ENCODE assay signal across 9 mouse cellular contexts in the genomic region with DNA sequence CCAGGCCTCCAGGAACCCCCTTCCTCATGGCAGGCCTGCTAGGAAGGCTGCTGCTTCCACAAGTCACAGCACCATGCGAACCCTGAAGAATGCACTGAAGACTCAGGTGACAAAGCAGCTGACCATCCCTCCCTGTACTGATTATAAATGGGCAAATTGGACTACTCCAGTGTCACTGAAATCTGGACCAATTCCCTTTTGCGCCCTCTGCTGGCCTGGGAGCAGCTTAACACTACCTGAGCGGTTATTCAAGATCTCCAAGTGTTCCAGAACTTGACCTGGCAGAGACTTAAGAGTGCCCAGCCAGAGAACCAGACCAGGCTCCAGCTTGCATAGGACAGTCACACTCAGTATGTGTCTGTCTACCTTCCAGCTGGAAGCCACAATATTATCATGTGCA. TPM values are rescaled to one million over a fixed set of nuclear protein-coding genes. Genes with fewer than 3 reads are reported as not detected.
DNase-seq lines count a peak whose midpoint lies in the region; ATAC-seq lines count a peak whose summit lies in the region.
"Had no signal": no experiment of that assay in that cellular context is flagged by ENCODE, and none has a peak within 500 bp of the region (broad histone marks: within the 10 kb centered on the region; RNA-seq: fewer than 3 reads in every experiment).

No protein-coding gene starts in this region.

- 36% methylated on average over 3 of the region's 3 CpGs for WGBS in forebrain, embryonic 11.5 days
- WGBS in forebrain, embryonic 15.5 days, result 30% methylated on average over 3 of the region's 3 CpGs

- H3K27me3 ChIP-seq in forebrain, embryonic 11.5 days (ENCODE audit: control insufficient read depth, insufficient read depth, low read length), result no peaks in the 10 kb centered on the region
- H3K27me3 ChIP-seq in forebrain, embryonic 15.5 days, result no peaks in the 10 kb centered on the region
- H3K27me3 ChIP-seq: liver, embryonic 15.5 days had no signal

- H3K4me1 ChIP-seq in forebrain, embryonic 11.5 days (replicated peaks; ENCODE audit: control insufficient read depth, insufficient read depth, low read length), result no peaks in the 10 kb centered on the region
- no peaks in the 10 kb centered on the region for H3K4me1 ChIP-seq in forebrain, embryonic 15.5 days
- H3K4me1 ChIP-seq: liver, embryonic 15.5 days had no signal

- H3K27ac ChIP-seq in forebrain, embryonic 11.5 days (ENCODE audit: low read depth, low read length), result no peak overlapping the region
- no peak overlapping the region for H3K27ac ChIP-seq in forebrain, embryonic 15.5 days (replicated peaks)
- H3K27ac ChIP-seq: liver, embryonic 15.5 days had no signal

- no peak overlapping the region for H3K4me2 ChIP-seq in forebrain, embryonic 11.5 days (ENCODE audit: low read depth, low read length, severe bottlenecking)
- H3K4me2 ChIP-seq in forebrain, embryonic 15.5 days (replicated peaks), result no peak overlapping the region
- H3K4me2 ChIP-seq: liver, embryonic 15.5 days had no signal

- peaks cover 20% of the 10 kb centered on the region; the same call in 1 of the 2 replicates for H3K36me3 ChIP-seq in forebrain, embryonic 11.5 days (ENCODE audit: control insufficient read depth, insufficient read depth, low read length)
- H3K36me3 ChIP-seq in forebrain, embryonic 15.5 days, result peaks cover 59% of the 10 kb centered on the region

- no peaks in the 10 kb centered on the region for H3K9me3 ChIP-seq in forebrain, embryonic 11.5 days (ENCODE audit: control insufficient read depth, low read length)
- no peaks in the 10 kb centered on the region for H3K9me3 ChIP-seq in forebrain, embryonic 15.5 days
- H3K9me3 ChIP-seq: liver, embryonic 15.5 days had no signal

- H3K9ac ChIP-seq in forebrain, embryonic 11.5 days (ENCODE audit: low read length), result no peak overlapping the region
- H3K9ac ChIP-seq in forebrain, embryonic 15.5 days (replicated peaks), result no peak overlapping the region
- H3K9ac ChIP-seq: liver, embryonic 15.5 days had no signal

- ATAC-seq in forebrain, embryonic 11.5 days (replicated peaks; ENCODE audit: low FRiP score), result no peak
- ATAC-seq in forebrain, embryonic 15.5 days (replicated peaks), result no peak
- ATAC-seq in megakaryocyte-erythroid progenitor cell, adult 5-6 weeks (replicated peaks; ENCODE audit: low FRiP score, low TSS enrichment, poor library complexity, severe bottlenecking), result peak; percentile 67

- peak; percentile 84 for DNase-seq in forebrain, embryonic 11.5 days (ENCODE audit: low spot score)
- DNase-seq in adipocyte (ENCODE audit: low spot score), result peak; percentile 93
- DNase-seq in cerebellum, postnatal 4 days (ENCODE audit: low spot score in 2 of 2), result peak; percentile 61 to 76
- peak; percentile 77 for DNase-seq in heart, adult 8-10 months (ENCODE audit: low spot score)
- DNase-seq in layer of hippocampus, postnatal 14 days (ENCODE audit: low spot score in 2 of 2), result peak; percentile 42 to 77
- DNase-seq in spleen, postnatal 36 days (ENCODE audit: low spot score in 2 of 2), result peak; percentile 55 to 63

- H3K4me3 ChIP-seq in forebrain, embryonic 11.5 days (ENCODE audit: low read depth, low read length), result no peak overlapping the region
- no peak overlapping the region for H3K4me3 ChIP-seq in forebrain, embryonic 15.5 days
- H3K4me3 ChIP-seq: liver, embryonic 15.5 days had no signal

RNA-seq across cellular contexts. Expression of gene Clip1, which starts 14.8 kb away (rescaled TPM):
- polyA plus RNA-seq in forebrain, embryonic 11.5 days (2014; fragmentation: Nextera tagmentation; extraction: Ambion mirVana), result 55.1 and 57.7 TPM in 2 replicates
- 80.0 and 84.5 TPM in 2 replicates for polyA plus RNA-seq in forebrain, embryonic 15.5 days (2015; fragmentation: Nextera tagmentation; extraction: Ambion mirVana)
- 100 to 1,000 TPM; 213 to 261 (median 228) TPM for total RNA-seq in heart, adult 8-10 months (2022)
- total RNA-seq in layer of hippocampus, postnatal 14 days (2021), result 100 to 1,000 TPM; 112 to 122 TPM
- 45.2 and 52.4 TPM in 2 replicates for total RNA-seq in megakaryocyte-erythroid progenitor cell, adult 5-6 weeks (2014; fragmentation: Nextera tagmentation)
- total RNA-seq in megakaryocyte-erythroid progenitor cell, adult 5-6 weeks (2017), result 45.0 and 64.8 TPM in 2 replicates

RNA-seq across cellular contexts. Expression of gene Zcchc8, which starts 21.7 kb away (rescaled TPM):
- polyA plus RNA-seq in forebrain, embryonic 11.5 days (2014; fragmentation: Nextera tagmentation; extraction: Ambion mirVana), result 106 and 109 TPM in 2 replicates
- polyA plus RNA-seq in forebrain, embryonic 15.5 days (2015; fragmentation: Nextera tagmentation; extraction: Ambion mirVana), result 83.7 and 87.8 TPM in 2 replicates
- total RNA-seq in heart, adult 8-10 months (2022), result 10 to 100 TPM; 18.3 to 22.5 (median 20.3) TPM
- total RNA-seq in layer of hippocampus, postnatal 14 days (2021), result 10 to 100 TPM; 44.3 to 50.0 TPM
- total RNA-seq in megakaryocyte-erythroid progenitor cell, adult 5-6 weeks (2014; fragmentation: Nextera tagmentation), result 55.3 and 79.3 TPM in 2 replicates
- 59.3 and 167 TPM in 2 replicates for total RNA-seq in megakaryocyte-erythroid progenitor cell, adult 5-6 weeks (2017)

RNA-seq across cellular contexts. Expression of gene Rsrc2, which starts 50.0 kb away (rescaled TPM):
- 140 and 178 TPM in 2 replicates for polyA plus RNA-seq in forebrain, embryonic 11.5 days (2014; fragmentation: Nextera tagmentation; extraction: Ambion mirVana)
- polyA plus RNA-seq in forebrain, embryonic 15.5 days (2015; fragmentation: Nextera tagmentation; extraction: Ambion mirVana), result 147 and 151 TPM in 2 replicates
- total RNA-seq in heart, adult 8-10 months (2022), result 10 to 100 TPM; 33.8 to 42.7 (median 39.4) TPM
- total RNA-seq in layer of hippocampus, postnatal 14 days (2021), result 10 to 100 TPM; 89.5 to 96.9 TPM
- 108 and 119 TPM in 2 replicates for total RNA-seq in megakaryocyte-erythroid progenitor cell, adult 5-6 weeks (2014; fragmentation: Nextera tagmentation)
- total RNA-seq in megakaryocyte-erythroid progenitor cell, adult 5-6 weeks (2017), result 335 and 401 TPM in 2 replicates

RNA-seq across cellular contexts. Expression of gene Kntc1, which starts 50.3 kb away (rescaled TPM):
- 53.8 and 65.0 TPM in 2 replicates for polyA plus RNA-seq in forebrain, embryonic 11.5 days (2014; fragmentation: Nextera tagmentation; extraction: Ambion mirVana)
- polyA plus RNA-seq in forebrain, embryonic 15.5 days (2015; fragmentation: Nextera tagmentation; extraction: Ambion mirVana), result 12.7 and 14.6 TPM in 2 replicates
- total RNA-seq in heart, adult 8-10 months (2022), result under 1 TPM; 0.11 to 0.53 (median 0.42) TPM
- 1 to 10 TPM; 1.7 to 2.9 TPM for total RNA-seq in layer of hippocampus, postnatal 14 days (2021)
- 56.1 and 72.6 TPM in 2 replicates for total RNA-seq in megakaryocyte-erythroid progenitor cell, adult 5-6 weeks (2014; fragmentation: Nextera tagmentation)
- total RNA-seq in megakaryocyte-erythroid progenitor cell, adult 5-6 weeks (2017), result 29.7 and 48.6 TPM in 2 replicates
